Mouse (Mus musculus) small intestine, adult 2 months (tissue): ENCODE data around the gene Pin1.

Experiments used
- CTCF ChIP-seq: fragments of 200-500 bp; IDR thresholded peaks from 2 replicates; pipeline ENCODE4 v1.5.1; 2012; ENCODE audit warnings: low read depth, mild to moderate bottlenecking, control low read depth, inconsistent platforms, low read length, moderate library complexity, mixed read lengths; ENCODE audit not compliant: insufficient replicate concordance, insufficient read length; ENCODE audit errors: extremely low read depth
- POLR2A ChIP-seq: fragments of 200-500 bp; IDR thresholded peaks from 2 replicates; pipeline ENCODE4 v1.6.1; 2012; ENCODE audit warnings: low read depth, mild to moderate bottlenecking, control low read depth, inconsistent platforms, low read length, moderate library complexity

DNA sequence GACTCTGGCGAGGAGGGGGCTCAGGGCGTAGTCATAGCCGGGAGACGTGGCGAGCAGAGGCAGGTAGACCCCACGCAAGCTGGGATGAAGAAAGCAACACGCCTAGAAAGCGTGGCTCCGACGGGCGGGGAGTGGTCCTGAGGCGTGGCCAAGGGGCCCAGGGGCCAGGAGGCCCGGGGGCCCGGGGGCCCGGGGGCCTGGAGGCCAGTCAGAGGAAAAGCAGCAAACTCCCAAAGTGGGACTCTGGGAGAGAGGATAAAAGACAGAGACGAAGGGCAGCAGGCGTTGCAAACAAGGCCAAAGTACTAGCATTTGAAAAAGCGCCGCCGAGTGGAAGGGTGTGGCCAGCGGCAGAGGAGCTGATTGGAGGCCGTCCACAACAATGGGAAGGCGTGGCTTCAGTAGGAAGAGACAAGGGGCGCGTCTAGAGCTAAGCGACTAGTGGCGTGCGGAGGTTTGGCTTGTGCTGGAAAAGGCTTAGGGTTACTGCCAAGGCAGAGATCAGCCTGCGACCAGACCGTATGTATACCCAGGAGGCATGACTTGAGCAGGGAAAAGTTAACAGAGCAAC is 8.9 kb upstream of the Pin1 start:
- TF ChIP-seq CTCF: no peak; the same call in 1 of the 2 replicates
- TF ChIP-seq POLR2A: 0 out of 2 replicates have a peak, but pooled peaks have one; percentile 17
